Mouse (Mus musculus): ENCODE data around the gene Unc93b1.

Unc93b1 gene

GRCm38 (mm10) chr19:3913692-3914091 lies 21.3 kb upstream of the Unc93b1 start:
- DNase-seq (ENCODE audit: low read depth, low spot score): no peak

- no peak for DNase-seq (ENCODE audit: low read depth, low spot score)
These were observed 20.5 kb upstream of the Unc93b1 start for GRCm38 (mm10) chr19:3914535-3914934.

- DNase-seq (ENCODE audit: low read depth, low spot score): no peak
These were observed 18.3 kb upstream of the Unc93b1 start for GRCm38 (mm10) chr19:3916727-3917126.

- DNase-seq (ENCODE audit: low read depth, low spot score): no peak
These were observed 15.1 kb upstream of the Unc93b1 start for GRCm38 (mm10) chr19:3919928-3920327.

- no peak for DNase-seq (ENCODE audit: low read depth, low spot score)
These were observed 12.2 kb upstream of the Unc93b1 start for GRCm38 (mm10) chr19:3922661-3923371.

- peak; percentile 37 for DNase-seq (ENCODE audit: low read depth, low spot score)
These were observed 11.4 kb upstream of the Unc93b1 start for GRCm38 (mm10) chr19:3923586-3923985.

- DNase-seq (ENCODE audit: low read depth, low spot score): no peak
These were observed 10.8 kb upstream of the Unc93b1 start for GRCm38 (mm10) chr19:3924190-3924589.

GRCm38 (mm10) chr19:3924868-3925267 lies 10.1 kb upstream of the Unc93b1 start:
- DNase-seq (ENCODE audit: low read depth, low spot score): no peak

- no peak for DNase-seq (ENCODE audit: low read depth, low spot score)
These were observed 9.1 kb upstream of the Unc93b1 start for GRCm38 (mm10) chr19:3925859-3926258.

- no peak for DNase-seq (ENCODE audit: low read depth, low spot score)
These were observed 8.7 kb upstream of the Unc93b1 start for GRCm38 (mm10) chr19:3926279-3926678.

- no peak for DNase-seq (ENCODE audit: low read depth, low spot score)
These were observed 8.3 kb upstream of the Unc93b1 start for GRCm38 (mm10) chr19:3926685-3927084.

GRCm38 (mm10) chr19:3927989-3928388 lies 7.0 kb upstream of the Unc93b1 start:
- no peak for DNase-seq (ENCODE audit: low read depth, low spot score)

- no peak for DNase-seq (ENCODE audit: low read depth, low spot score)
These were observed 6.2 kb upstream of the Unc93b1 start for GRCm38 (mm10) chr19:3928779-3929178.

GRCm38 (mm10) chr19:3929211-3929941 lies 5.6 kb upstream of the Unc93b1 start, which contains the start of gene Aldh3b1:
Gene Aldh3b1, minus strand, starts transcription at chr19:3929808.
- no peak for DNase-seq (ENCODE audit: low read depth, low spot score)

- DNase-seq (ENCODE audit: low read depth, low spot score): no peak
These were observed 4.5 kb upstream of the Unc93b1 start for GRCm38 (mm10) chr19:3930262-3931057.

- no peak for DNase-seq (ENCODE audit: low read depth, low spot score)
These were observed 3.3 kb upstream of the Unc93b1 start for GRCm38 (mm10) chr19:3931716-3932115.

GRCm38 (mm10) chr19:3935896-3936850 lies 1.2 kb downstream of the Unc93b1 start:
- DNase-seq (ENCODE audit: low read depth, low spot score): peak; percentile 25

- no peak for DNase-seq (ENCODE audit: low read depth, low spot score)
These were observed 7.3 kb downstream of the Unc93b1 start for GRCm38 (mm10) chr19:3942315-3942714.

- DNase-seq (ENCODE audit: low read depth, low spot score): no peak
These were observed 8.2 kb downstream of the Unc93b1 start for GRCm38 (mm10) chr19:3942986-3943735.

GRCm38 (mm10) chr19:3945872-3946564 lies 11.0 kb downstream of the Unc93b1 start:
- no peak for DNase-seq (ENCODE audit: low read depth, low spot score)
